Comparison of ENCODE assay signal across 14 mouse cellular contexts in genomic region chr15:12451448-12451847, GRCm38 (mm10).
DNase-seq lines count a peak whose midpoint lies in the region; ATAC-seq and TF ChIP-seq lines count a peak whose summit lies in the region.
"Had no signal": no experiment of that assay in that cellular context is flagged by ENCODE, and none has a peak within 500 bp of the region (broad histone marks: within the 10 kb centered on the region; RNA-seq: fewer than 3 reads in every experiment).

No protein-coding gene starts in this region.

- peaks cover under 1% of the 10 kb centered on the region; the same call in 1 of the 2 replicates for H3K4me1 ChIP-seq in hindbrain, postnatal 0 days (ENCODE audit: insufficient read depth, low read length)
- H3K4me1 ChIP-seq in hindbrain, embryonic 10.5 days (replicated peaks): peaks cover 4% of the 10 kb centered on the region; the same call in 1 of the 2 replicates
- peaks cover 50% of the 10 kb centered on the region for H3K4me1 ChIP-seq in limb, embryonic 10.5 days
- peaks cover 14% of the 10 kb centered on the region for H3K4me1 ChIP-seq in heart, embryonic 12.5 days (replicated peaks)

- H3K36me3 ChIP-seq in hindbrain, postnatal 0 days (ENCODE audit: insufficient read depth, low read length): no peaks in the 10 kb centered on the region
- no peaks in the 10 kb centered on the region for H3K36me3 ChIP-seq in hindbrain, embryonic 10.5 days
- no peaks in the 10 kb centered on the region for H3K36me3 ChIP-seq in limb, embryonic 10.5 days
- H3K36me3 ChIP-seq in heart, embryonic 12.5 days: no peaks in the 10 kb centered on the region

- no peak overlapping the region for H3K4me2 ChIP-seq in hindbrain, postnatal 0 days (ENCODE audit: low read depth, low read length)
- H3K4me2 ChIP-seq in heart, embryonic 12.5 days: no peak overlapping the region

- TF ChIP-seq CTCF in hindbrain, postnatal 0 days (IDR thresholded peaks at IDR 0.05; ENCODE audit: low read depth): no peak

- no peak overlapping the region for H3K9ac ChIP-seq in hindbrain, postnatal 0 days (replicated peaks; ENCODE audit: low read length)
- H3K9ac ChIP-seq in heart, embryonic 12.5 days: no peak overlapping the region
- H3K9ac ChIP-seq: liver, embryonic 14.5 days had no signal

- H3K4me3 ChIP-seq in hindbrain, postnatal 0 days (ENCODE audit: low read length): no peak overlapping the region
- H3K4me3 ChIP-seq in hindbrain, embryonic 10.5 days: no peak overlapping the region
- H3K4me3 ChIP-seq in limb, embryonic 10.5 days: no peak overlapping the region
- H3K4me3 ChIP-seq in heart, embryonic 12.5 days: no peak overlapping the region

- WGBS in hindbrain, postnatal 0 days: 62% methylated on average over 4 of the region's 4 CpGs
- 85% methylated on average over 4 of the region's 4 CpGs for WGBS in hindbrain, embryonic 10.5 days
- WGBS in limb, embryonic 10.5 days: 30% methylated on average over 4 of the region's 4 CpGs
- WGBS in heart, embryonic 12.5 days: 76% methylated on average over 4 of the region's 4 CpGs

- no peaks in the 10 kb centered on the region for H3K27me3 ChIP-seq in hindbrain, postnatal 0 days (ENCODE audit: insufficient read depth, low read length)
- no peaks in the 10 kb centered on the region for H3K27me3 ChIP-seq in hindbrain, embryonic 10.5 days (ENCODE audit: insufficient read depth, poor library complexity, severe bottlenecking)
- no peaks in the 10 kb centered on the region for H3K27me3 ChIP-seq in limb, embryonic 10.5 days (ENCODE audit: low read depth, poor library complexity, severe bottlenecking)
- H3K27me3 ChIP-seq in heart, embryonic 12.5 days (replicated peaks): no peaks in the 10 kb centered on the region

- DNase-seq in hindbrain, postnatal 0 days (ENCODE audit: low spot score): no peak
- no peak for DNase-seq in hindbrain, embryonic 10.5 days (ENCODE audit: low spot score)
- peak; percentile 66 for DNase-seq in cerebellum, adult 11 months
- peak; percentile 21 to 49 for DNase-seq in cerebellum, postnatal 14 days
- DNase-seq in limb, embryonic 10.5 days (ENCODE audit: low spot score): no peak
- DNase-seq: adrenal gland, postnatal 25 days; gastrocnemius, postnatal 36 days; heart, postnatal 36 days; retina, postnatal 1 day; thymus, postnatal 14 days had no signal

- H3K9me3 ChIP-seq in hindbrain, postnatal 0 days (ENCODE audit: low read length): no peaks in the 10 kb centered on the region
- peaks cover 3% of the 10 kb centered on the region; the same call in 1 of the 2 replicates for H3K9me3 ChIP-seq in hindbrain, embryonic 10.5 days
- H3K9me3 ChIP-seq in limb, embryonic 10.5 days (replicated peaks): no peaks in the 10 kb centered on the region
- no peaks in the 10 kb centered on the region; the same call in 1 of the 2 replicates for H3K9me3 ChIP-seq in heart, embryonic 12.5 days (replicated peaks)

- ATAC-seq in hindbrain, postnatal 0 days: peak; percentile 43; the same call in 1 of the 2 replicates
- no peak for ATAC-seq in erythroblast, adult 5-6 weeks (replicated peaks; ENCODE audit: low FRiP score, poor library complexity, severe bottlenecking)
- no peak for ATAC-seq in heart, embryonic 12.5 days (ENCODE audit: insufficient number of reproducible peaks, low FRiP score)

- H3K27ac ChIP-seq in hindbrain, postnatal 0 days: peak overlapping the region; percentile 6; the same call in 1 of the 2 replicates
- H3K27ac ChIP-seq in hindbrain, embryonic 10.5 days: no peak overlapping the region
- H3K27ac ChIP-seq in limb, embryonic 10.5 days: peak overlapping the region; percentile 68
- no peak overlapping the region for H3K27ac ChIP-seq in heart, embryonic 12.5 days (ENCODE audit: poor library complexity, severe bottlenecking)
- H3K27ac ChIP-seq: liver, embryonic 14.5 days; macrophage had no signal

Comparison
In these comparisons a context has a peak if more than half of its experiments do, and no peak if none do; other contexts are left out.
1. H3K27ac ChIP-seq: peak in hindbrain, postnatal 0 days (single experiment) and limb, embryonic 10.5 days (single experiment); none in hindbrain, embryonic 10.5 days (single experiment) and heart, embryonic 12.5 days (single experiment).
2. DNase-seq: peak in cerebellum, adult 11 months (single experiment) and cerebellum, postnatal 14 days (2 of 2); none in hindbrain, postnatal 0 days (single experiment), hindbrain, embryonic 10.5 days (single experiment) and limb, embryonic 10.5 days (single experiment).